Mouse (Mus musculus) lung, postnatal 36 days (tissue): ENCODE results near the gene Canx.
A peak's percentile ranks its signal among the peaks of the same experiment; 100 is the strongest.
"Not testable (repeated sequence)": the region's sequence is repeated elsewhere in the genome, so short reads cannot be mapped to it uniquely, and the experiment has no call there.

Source experiments
- DNase-seq: peaks from one replicate; pipeline ENCODE4 v3.0.0; 2022; ENCODE audit warnings: mixed read lengths

Gene Canx

DNA sequence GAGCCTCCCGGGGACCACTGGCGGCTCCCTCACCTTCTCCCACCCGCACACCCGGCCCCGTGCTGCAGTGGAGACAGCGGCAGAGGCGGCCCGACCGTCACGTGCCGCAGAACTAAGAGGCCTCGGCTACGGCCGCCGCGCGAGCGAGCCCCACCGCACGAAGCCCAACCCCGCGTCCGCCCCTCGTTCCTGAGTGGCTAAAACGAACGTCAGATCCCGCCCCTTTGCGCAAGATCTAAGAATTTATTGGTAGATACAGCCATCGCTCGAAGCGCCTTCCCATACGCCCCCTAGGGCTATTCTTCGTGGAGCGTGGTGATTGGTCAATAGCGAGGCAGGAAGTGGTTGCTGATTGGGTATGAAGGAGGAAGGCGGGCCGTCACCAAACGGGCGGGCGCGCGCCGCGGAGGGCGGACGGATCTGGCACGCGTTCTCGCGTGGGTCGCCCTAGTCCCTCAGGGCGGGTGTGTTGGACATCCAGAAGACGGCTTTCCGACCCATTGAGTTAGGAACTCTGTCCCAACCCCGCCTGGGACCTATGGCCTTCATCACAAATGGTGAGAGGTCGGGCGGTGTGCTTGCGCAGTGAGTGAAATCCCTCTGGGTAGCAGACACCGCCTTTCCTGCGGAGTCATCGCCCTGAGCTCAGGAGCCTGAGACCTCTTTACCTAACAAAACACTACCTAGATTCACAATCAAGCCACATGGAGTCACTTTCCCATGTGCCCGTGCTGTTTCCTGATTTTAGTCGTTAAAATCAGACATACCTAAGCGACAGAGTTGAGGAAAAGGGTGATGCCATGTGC, at the start of gene Canx:
Gene Canx, minus strand, starts transcription at position 178 of the 806 bp plus-strand sequence.
- peak; percentile 99 for DNase-seq

DNA sequence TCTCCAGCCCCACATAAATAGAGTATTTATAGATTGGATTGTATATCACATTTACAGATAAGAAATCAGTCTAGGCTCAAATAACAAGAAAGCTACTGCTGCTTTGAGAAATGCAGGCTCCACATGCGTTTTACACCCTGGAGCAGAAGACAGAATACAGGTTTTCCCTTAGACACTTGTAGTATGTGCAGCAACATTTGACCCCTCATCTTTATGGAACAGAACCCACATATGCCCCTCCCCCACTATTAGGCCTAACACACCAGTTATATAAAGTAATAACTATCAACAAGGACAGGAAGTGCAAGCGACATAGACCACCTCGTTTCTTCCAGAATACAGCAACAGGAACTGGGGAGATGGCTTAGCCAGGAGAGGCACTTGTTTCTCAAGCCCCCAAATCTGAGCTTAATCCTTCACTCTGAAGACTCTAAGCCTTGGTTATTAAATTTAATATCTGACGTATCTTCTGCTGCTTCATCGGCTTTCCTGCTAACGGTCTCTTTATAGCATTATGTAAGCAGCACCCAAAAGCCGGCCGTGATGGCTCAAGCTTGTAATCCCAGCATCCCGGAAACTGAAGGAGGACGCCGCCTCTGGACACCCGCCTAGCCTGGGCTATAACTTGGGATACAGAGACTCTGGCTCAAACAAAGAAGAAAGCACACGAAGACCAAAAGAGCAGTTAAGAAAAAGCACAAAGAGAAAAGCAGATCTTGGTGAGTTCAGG, 49.0 kb upstream of the Canx start:
- DNase-seq, result no peak

DNA sequence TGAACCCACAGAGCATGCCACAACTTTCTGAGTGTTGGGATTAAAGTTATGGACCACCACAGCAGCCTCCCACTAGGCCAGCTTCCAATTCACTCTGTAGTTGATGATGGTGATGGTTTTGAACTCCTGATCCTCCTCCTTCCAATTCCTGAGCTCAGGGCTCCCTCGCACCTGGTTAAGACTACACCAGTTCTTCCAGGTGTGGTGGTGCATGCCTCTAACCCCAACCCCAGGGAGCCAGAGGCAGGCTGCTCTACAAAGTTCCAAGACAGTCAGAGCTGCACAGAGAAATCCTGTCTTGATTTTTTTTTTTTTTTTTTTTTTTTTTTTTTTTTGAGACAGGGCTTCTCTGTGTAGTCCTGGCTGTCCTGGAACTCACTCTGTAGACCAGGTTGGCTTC, 48.1 kb upstream of the Canx start:
- no peak for DNase-seq

DNA sequence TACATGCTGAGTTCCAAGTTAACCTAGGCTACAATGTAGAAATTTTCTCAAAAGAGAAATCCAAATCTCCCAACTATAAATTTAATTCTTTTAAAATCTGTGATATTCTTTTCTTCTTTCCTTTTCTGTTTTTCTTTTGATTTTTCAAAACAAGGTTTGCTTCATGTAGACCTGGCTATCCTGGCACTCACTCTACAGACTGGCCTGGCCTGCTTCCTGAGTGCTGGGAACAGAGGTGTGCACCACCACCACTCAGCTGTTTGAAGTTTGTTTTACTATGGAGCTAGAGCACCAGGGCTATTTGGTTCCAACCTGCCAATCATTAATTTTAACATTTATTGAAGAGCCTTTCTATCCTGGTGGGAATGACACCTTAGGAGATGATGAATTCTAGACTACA, 47.6 kb upstream of the Canx start:
- DNase-seq, result no peak

DNA sequence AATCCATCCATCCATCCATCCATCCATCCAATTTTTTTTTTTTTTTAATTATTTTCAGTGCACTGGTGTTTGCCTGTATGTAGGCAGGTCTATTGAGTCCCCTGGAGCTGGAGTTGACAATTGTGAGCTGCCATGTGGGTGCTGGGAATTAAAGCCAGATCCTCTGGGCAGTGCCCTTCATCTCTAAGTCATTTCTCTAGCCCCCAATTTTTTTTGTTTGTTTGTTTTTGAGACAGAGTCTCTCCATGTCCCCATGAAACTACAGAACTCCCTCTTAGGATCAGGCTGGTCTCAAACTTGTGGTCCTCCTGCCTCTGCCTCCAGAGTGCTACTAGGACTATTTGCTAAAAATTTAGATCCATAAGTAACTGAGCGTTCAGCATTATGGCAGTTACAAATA, 46.4 kb upstream of the Canx start:
- DNase-seq, result no peak

DNA sequence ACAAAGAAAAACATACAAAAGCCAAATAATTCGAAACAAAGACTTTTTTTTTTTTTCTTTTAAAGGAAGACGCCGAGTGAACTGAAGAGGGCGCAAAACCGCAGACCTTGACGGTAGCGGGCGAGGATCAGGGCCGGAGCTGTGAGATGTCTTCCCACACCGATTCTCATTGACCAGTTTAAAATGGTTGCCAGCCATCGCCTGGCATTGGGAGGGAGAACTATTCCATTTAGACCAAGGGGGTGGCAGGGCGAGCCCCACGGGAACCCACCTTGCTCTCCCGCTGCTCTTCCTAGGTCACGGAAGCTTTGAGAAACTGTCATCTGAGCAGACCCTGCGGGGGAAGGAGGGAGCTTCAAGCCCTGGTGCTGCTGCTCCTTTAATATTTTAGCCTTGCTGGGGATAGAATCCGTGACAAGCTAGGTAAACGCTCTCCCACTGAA, 45.9 kb upstream of the Canx start:
- peak; percentile 74 for DNase-seq

DNA sequence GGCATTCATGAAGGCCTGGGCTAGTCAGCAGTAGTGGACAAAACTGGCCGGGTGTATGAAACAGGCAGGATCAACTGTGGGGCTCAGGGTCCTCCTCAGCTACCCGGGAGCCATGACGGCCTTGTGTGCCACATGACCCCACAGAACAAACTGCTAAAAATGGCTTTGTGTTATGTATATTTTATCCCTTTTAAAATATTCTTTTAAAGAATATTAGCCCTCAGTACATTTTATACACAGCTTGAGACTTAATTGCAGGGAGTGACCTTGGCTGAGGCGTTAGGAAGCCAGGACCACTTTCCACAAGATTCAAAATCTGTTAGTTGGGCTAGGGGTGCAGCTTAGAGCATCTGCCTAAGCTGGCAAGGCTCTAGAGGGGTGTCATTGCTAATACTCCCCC, 45.5 kb upstream of the Canx start:
- no peak for DNase-seq

DNA sequence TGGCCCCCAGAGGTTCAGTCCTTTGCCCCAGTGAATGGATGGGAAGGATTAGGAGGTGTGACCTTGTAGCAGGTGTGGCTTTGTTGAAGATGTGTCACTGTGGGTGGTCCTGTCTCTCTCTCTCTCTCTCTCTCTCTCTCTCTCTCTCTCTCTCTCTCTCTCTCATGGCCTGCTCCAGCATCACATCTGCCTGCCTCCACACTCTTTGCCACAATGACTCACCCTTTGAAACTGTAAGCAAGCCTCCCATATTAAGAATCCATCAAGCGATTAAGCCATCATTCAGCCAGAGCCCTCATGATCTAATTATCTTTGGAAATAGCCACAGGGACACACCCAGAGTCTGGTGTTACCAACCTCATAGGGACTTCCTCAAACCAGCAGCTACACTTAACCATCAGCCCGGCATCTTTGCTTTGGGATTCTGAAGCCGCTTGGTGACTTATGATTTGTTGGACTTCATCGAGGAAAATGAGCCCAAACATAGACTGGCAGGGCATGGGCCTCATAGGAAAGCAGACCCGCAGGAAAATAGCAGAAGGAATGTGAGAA, 44.0 kb upstream of the Canx start:
- DNase-seq, result peak; percentile 57

DNA sequence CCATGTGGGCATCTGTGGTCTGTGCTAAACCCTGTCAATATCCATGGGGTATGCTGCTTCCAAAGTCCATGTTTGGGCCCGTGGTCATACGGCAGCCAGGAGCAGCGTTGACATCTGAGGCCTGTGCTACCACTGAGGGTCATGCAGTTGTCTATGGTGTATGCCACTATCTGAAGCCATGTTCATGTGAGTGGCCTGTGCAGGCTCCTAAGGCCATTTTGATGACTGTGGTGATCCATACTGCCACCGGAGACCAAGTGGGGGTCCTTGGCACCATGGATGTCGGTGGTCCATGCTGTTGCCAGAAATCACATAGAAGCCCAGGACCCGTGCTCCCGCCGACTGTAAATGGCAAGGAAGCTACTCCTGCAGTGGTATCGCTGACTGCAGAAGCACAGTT, 42.1 kb upstream of the Canx start:
- no peak for DNase-seq

DNA sequence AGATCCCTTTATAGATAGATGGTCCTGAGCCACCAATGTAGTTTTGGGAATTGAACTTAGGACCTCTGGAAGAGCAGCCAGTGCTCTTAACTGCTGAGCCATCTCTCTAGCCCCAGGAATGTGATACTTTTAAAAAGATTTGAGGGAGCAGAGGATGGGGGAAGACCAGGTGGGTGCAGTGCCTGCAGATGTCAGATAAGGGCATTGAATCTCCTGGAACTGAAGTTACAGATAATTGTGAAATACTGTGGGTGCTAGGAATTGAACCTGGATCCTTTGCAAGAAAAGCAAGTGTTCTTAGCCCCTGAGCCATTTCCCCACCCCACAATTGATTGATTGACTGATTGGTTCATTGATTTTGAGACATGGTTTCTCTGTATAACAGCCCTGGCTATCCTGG, 39.8 kb upstream of the Canx start:
- DNase-seq, result no peak

DNA sequence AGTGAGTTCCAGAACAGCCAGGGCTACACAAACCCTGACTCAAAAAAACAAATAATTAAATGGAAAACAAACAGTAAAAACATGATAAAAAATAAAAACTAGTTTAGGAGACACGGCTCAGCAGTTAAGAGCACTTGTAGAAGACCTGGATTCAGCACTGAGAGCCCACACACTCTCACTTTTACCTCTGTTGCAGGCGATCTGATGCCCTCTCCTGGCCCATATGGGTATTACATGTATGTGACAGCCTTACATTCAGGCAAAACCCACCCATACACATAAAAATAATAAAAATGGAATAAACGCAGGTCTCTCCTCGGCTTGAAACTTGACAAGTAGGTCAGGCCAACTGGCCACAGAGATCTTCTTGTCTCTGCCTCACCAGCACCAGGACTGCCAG, 39.1 kb upstream of the Canx start:
- DNase-seq, result peak; percentile 93

DNA sequence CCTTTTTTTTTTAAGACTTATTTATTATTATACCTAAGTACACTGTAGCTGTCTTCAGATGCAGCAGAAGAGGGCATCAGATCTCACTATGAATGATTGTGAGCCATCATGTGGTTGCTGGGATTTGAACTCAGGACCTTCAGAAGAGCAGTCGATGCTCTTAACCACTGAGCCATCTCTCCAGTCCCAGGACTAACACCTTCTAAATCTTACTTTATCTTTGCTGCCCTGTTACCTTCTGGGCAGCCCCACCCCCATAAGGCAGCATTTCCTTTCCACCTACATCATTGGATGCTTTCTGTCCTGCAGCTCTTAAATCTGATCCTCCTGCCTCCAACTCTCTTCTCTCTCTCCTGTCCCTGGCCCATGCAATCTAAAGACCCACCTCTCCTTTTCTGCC, 35.8 kb upstream of the Canx start:
- DNase-seq, result not testable (repeated sequence)

DNA sequence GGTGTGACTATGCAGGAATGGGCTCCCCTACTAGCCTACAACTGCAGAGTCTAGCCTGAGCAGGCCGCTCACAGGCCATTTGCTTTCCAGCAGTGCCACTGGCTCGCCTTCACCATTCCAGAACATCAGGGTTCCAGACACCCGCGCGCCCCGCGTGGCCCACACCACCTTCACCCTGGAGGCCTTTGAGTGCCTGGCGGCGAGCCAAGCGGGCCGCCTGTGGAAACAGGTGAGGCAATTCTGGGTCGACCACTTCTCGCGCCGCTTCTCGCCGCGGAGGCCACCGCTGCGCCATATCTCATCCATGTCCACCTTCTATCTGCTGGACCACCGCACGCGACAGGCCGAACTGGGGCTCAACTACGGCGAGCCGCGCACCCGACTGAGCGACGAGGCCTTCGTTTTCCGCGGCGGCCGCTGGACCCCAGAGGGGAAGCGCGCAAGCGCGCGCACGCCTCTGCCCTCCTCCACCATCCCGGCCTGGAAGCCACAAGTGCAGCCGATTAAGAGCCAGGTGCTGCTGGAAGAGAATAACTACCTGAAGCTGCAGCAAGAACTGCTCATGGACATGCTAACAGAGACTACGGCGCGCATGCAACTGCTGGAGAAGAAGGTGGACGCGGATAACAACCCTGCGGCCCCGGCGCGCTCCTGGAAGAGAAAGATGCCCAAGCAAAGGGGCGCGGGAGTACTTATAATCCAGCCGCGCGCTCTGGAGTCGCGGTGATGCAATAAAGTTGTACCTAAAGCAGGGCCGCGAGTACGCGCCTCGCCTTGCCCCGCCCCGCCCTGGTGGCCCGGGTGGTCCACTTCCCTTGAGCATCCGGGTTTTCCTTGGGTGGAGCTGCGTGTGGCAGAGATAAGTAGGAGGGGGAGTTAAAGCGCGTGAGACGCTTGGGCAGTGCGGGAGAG, 33.7 kb upstream of the Canx start:
- peak; percentile 72 for DNase-seq

DNA sequence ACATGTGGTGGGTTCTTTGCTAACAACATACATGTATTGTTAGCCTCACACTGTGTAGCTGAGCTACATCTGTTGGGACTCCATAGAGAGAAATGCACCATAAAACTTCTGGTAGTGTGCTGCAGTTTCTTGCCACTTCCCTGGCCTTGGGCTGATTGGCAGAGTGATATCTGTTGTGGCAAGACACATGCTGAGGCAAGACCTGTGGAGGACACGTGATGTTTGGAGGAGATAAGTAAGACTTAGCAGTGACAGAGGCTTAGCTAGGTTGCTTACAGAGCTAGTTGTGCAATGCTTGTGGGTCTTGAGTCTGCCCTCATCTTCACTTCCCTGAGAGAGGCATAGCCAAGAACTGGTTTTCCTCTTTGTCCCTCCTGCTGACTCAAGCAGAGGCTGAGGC, 29.9 kb upstream of the Canx start:
- DNase-seq, result peak; percentile 19

DNA sequence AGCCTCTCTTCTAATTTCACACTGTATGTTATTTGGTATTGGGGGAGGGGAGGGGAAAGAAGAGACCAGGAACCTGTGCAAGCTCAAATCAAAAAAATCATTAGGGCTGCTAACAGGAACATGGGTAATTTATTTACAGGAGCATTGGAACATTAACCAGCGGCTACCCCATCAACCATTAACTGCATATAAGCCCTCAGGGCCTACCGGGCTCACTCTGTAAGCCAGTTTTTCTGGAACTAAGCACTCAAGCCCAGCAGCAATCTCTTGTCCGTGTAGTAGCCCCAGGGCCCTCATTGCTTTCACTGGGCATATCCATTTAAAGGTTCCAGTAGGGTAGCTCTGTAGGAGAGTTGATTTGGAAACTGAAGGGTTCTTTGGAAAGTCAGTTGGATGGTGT, 29.4 kb upstream of the Canx start:
- DNase-seq, result no peak

DNA sequence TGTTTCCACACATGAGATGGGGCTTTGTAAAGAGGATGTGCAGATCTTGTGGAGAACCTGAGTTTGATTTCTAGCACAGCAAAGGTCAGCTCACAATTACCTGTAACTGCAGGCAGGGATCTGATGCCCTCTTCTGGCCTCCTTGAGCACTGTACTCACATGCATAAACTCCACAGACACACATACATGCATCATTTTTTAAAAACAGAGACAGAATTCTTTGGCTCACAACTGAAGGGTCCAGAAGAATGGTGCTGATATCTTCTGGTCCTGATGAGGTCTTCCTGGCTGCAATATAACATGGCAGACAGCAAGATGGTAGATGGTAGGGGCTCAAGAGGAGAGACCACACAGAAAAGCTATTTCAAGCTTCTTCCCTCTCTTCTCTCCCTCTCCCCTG, 28.7 kb upstream of the Canx start, which contains the start of gene Cby3:
Gene Cby3, plus strand, starts transcription at position 301 of the 400 bp plus-strand sequence.
- no peak for DNase-seq

DNA sequence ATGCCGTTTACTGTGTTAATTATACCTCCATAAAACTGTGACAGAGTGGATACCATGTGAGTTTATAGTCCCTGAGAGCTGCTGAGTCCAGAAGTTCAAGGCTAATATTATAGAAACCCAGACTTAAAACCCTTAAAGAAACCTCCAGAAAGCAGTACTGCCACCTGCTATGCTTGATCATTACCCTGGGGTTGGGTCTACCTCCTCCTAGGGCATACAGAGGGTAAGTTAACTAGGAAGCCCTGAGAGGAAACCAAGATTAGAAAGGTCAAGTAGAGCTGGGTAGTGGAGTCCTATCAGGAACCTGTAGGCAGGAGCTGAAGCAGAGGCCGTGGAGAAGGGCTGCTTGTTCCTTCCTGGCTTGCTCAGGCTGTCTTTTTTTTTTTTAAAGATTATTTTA, 26.7 kb upstream of the Canx start:
- no peak for DNase-seq

DNA sequence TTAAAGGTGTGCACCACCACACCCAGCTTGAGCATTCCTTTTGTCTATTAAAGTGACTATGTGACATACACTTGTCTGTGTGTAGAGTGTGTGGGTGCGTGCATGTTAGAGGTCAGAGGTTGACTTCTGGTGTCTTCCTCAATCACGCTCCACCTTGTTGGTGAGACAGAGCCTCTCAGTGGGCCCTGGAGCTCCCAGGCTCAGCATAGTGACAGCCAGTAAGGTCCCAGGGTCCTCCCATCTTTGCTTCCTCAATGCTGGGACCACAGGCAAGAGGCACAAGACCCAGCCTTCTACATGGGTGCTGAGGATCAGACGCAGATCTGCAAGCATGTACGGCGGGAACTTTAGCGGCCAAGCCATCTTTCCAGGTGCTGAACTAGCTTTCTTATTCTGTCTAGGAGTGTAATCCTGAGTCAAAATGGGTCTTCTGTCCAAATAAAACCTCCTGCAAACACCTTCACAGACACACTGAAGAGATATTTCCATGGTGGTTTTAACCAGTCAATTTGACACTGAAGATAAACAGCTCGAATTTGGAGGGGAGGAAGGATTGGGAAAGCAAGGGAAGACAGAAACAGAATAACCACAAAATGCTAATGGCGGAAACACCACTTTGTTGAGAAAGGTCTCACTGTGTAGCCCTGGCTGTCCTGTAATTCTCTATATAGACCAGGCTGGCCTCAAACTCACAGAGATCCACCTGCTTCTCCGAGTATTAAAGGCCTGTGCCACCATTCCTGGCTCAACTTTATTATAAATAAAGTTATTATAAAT, 21.0 kb upstream of the Canx start:
- no peak for DNase-seq

DNA sequence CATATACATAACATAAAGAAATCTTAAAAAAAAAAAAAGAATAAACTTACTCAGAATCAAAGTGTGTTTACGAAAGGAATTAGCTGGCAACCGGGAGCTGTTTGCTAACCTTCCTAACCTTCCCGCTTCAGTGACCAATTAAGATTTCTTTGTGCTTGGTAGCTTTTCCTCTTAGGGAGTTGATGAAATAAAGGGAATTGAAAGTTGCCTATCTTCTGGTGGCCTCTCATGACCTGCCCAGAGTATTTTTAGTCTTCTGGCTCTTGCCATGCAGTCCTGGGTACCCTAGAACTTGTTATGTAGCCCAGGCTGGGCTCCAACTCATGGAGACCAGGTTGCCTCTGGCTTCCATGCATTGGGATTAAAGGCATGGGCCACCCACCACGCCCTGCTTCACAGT, 20.0 kb upstream of the Canx start:
- no peak for DNase-seq

DNA sequence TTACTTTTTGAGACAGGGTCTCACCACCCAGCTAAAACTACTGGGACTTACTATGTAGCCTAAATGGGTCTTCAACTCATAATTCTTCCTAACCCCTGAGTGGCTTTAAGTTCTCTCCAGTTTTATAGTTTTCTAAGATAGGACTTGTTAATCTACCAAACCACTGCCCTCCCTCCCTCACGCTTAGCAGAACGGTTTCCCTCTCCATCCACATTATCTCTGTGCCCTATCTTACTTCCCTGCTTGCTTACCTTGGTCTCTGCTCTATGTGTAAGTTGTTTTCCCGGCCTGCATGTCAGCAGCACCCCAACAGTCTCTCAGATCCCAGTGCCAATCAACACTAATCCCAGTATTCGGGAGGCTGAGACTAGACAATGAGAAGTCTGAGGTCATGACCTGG, 11.4 kb upstream of the Canx start:
- no peak for DNase-seq

DNA sequence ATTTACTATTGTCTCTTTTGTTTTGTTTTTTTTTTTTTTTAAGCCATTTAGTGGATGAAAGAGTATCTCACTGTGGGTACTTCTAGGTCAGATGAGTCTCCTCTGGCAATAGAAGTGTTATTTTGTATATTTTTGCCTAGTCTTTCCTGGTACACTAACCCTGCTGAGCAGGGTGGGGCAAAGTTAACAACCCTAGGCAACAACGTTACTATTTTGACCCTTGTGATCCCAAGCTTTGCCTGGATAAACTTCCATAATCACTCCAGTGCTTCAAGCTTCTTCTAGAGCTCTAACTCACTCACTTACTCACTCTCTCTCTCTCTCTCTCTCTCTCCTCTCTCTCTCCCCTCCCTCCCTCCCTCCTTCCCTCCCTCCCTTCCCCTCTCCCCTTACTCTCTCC, 10.7 kb upstream of the Canx start:
- DNase-seq, result no peak

DNA sequence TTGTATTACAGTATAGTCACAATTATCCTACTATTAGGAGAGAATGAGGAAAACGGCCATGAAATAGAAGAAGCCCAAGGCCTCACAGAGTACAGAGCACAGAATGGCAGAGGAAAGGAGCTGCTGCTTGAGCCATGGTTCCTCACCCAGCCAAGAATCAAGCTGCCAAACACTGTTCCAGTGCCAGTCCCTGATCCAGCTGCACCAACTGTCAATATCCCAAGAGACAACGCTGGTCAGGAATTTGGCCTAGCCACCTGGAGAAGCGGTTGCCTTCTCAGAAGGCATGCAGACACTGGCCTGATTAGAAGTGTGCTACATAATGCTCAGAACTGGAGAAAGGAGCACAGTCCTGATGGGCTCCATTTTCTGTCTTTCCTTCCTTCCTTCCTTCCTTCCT, 7.7 kb upstream of the Canx start:
- DNase-seq, result no peak
